Mouse (Mus musculus) embryonic facial prominence, embryonic 13.5 days (tissue): ENCODE data around the gene Mbd3. TPM values are rescaled to one million over a fixed set of nuclear protein-coding genes. Genes with fewer than 3 reads are reported as not detected.

Experiments used
- ATAC-seq: fragments of 200-750 bp; cut with Nextera tagmentation; 2 replicates; pipeline ENCODE4 v1.8.0; 2017; ENCODE audit warnings: low read depth; ENCODE audit not compliant: insufficient number of reproducible peaks, insufficient read depth, low FRiP score, low TSS enrichment
- H3K27ac ChIP-seq: fragments of 300-500 bp; sonication (generic); 2 replicates; pipeline ENCODE4 v1.5.1; 2015; ENCODE audit warnings: moderate library complexity, mild to moderate bottlenecking, inconsistent platforms
- H3K27me3 ChIP-seq: fragments of 300-500 bp; sonication (generic); 2 replicates; pipeline ENCODE4 v1.6.1; 2015; ENCODE audit warnings: mild to moderate bottlenecking, inconsistent platforms
- H3K36me3 ChIP-seq: fragments of 300-500 bp; sonication (generic); 2 replicates; pipeline ENCODE4 v1.6.1; 2015; ENCODE audit warnings: mild to moderate bottlenecking, inconsistent platforms
- H3K4me1 ChIP-seq: fragments of 300-500 bp; sonication (generic); 2 replicates; pipeline ENCODE4 v1.6.1; 2015; ENCODE audit warnings: inconsistent platforms
- H3K4me2 ChIP-seq: fragments of 300-500 bp; sonication (generic); 2 replicates; pipeline ENCODE4 v1.6.1; 2015; ENCODE audit warnings: moderate library complexity, mild to moderate bottlenecking, inconsistent platforms
- H3K4me3 ChIP-seq: fragments of 300-500 bp; sonication (generic); 2 replicates; pipeline ENCODE4 v1.5.1; 2015; ENCODE audit warnings: mild to moderate bottlenecking, inconsistent platforms
- H3K9ac ChIP-seq: fragments of 300-500 bp; sonication (generic); 2 replicates; pipeline ENCODE4 v1.6.1; 2015; ENCODE audit warnings: mild to moderate bottlenecking, inconsistent platforms
- H3K9me3 ChIP-seq: fragments of 300-500 bp; sonication (generic); 2 replicates; pipeline ENCODE4 v1.6.1; 2016; ENCODE audit warnings: inconsistent platforms
- WGBS: fragments of 180-500 bp; shearing (Covaris S2); methylation state at CpG from one replicate; pipeline ENCODE4 v1.1.7; 2015; ENCODE audit warnings: mixed read lengths; 5-methylcytosine and 5-hydroxymethylcytosine counted together
- polyA plus RNA-seq: library from polyadenylated mRNA; unstranded; fragments of >200 nt; fragmentation: Nextera tagmentation; extraction: Ambion mirVana; gene quantifications from 2 replicates; pipeline ENCODE4 v1.2.1, GENCODE M21; 2015

Gene Mbd3
- polyA plus RNA-seq, 1 experiment from 2014 or later, result 297 TPM

- no peak overlapping the region; the same call in 1 of the 2 replicates for H3K9ac ChIP-seq
- no peak overlapping the region for H3K4me3 ChIP-seq
- H3K27ac ChIP-seq, result no peak overlapping the region
- H3K4me2 ChIP-seq, result no peak overlapping the region
- no peak for ATAC-seq
- peaks cover 12% of the 10 kb centered on the region; the same call in 1 of the 2 replicates for H3K4me1 ChIP-seq
- no peaks in the 10 kb centered on the region for H3K27me3 ChIP-seq
- WGBS, result 86% methylated on average over 9 of the region's 9 CpGs
- H3K9me3 ChIP-seq, result no peaks in the 10 kb centered on the region
- peaks cover 99% of the 10 kb centered on the region for H3K36me3 ChIP-seq
Observed at GRCm38 (mm10) chr10:80421651-80422472, 22.5 kb upstream of the Mbd3 start.

GRCm38 (mm10) chr10:80421208-80421607, 21.9 kb upstream of the Mbd3 start:
- peaks cover 99% of the 10 kb centered on the region for H3K36me3 ChIP-seq
- 93% methylated on average over 8 of the region's 8 CpGs for WGBS
- H3K4me1 ChIP-seq, result peaks cover 12% of the 10 kb centered on the region; the same call in 1 of the 2 replicates
- H3K9ac ChIP-seq, result no peak overlapping the region
- no peak for ATAC-seq
- H3K9me3 ChIP-seq, result no peaks in the 10 kb centered on the region
- H3K27ac ChIP-seq, result no peak overlapping the region
- H3K4me2 ChIP-seq, result no peak overlapping the region
- no peak overlapping the region for H3K4me3 ChIP-seq
- no peaks in the 10 kb centered on the region for H3K27me3 ChIP-seq

- H3K4me2 ChIP-seq, result no peak overlapping the region
- H3K27ac ChIP-seq, result no peak overlapping the region
- WGBS, result 93% methylated on average over 10 of the region's 10 CpGs
- no peak overlapping the region for H3K4me3 ChIP-seq
- no peak for ATAC-seq
- H3K9ac ChIP-seq, result no peak overlapping the region
- no peaks in the 10 kb centered on the region for H3K9me3 ChIP-seq
- H3K27me3 ChIP-seq, result no peaks in the 10 kb centered on the region
- peaks cover 99% of the 10 kb centered on the region for H3K36me3 ChIP-seq
- H3K4me1 ChIP-seq, result peaks cover 12% of the 10 kb centered on the region; the same call in 1 of the 2 replicates
Observed at GRCm38 (mm10) chr10:80420729-80421128, 21.4 kb upstream of the Mbd3 start.

- H3K36me3 ChIP-seq, result peaks cover 99% of the 10 kb centered on the region
- no peak for ATAC-seq
- H3K4me3 ChIP-seq, result no peak overlapping the region
- no peaks in the 10 kb centered on the region for H3K9me3 ChIP-seq
- H3K9ac ChIP-seq, result no peak overlapping the region
- H3K27ac ChIP-seq, result no peak overlapping the region
- 84% methylated on average over 8 of the region's 8 CpGs for WGBS
- H3K27me3 ChIP-seq, result no peaks in the 10 kb centered on the region
- peaks cover 12% of the 10 kb centered on the region; the same call in 1 of the 2 replicates for H3K4me1 ChIP-seq
- no peak overlapping the region for H3K4me2 ChIP-seq
Observed at GRCm38 (mm10) chr10:80419419-80419818, 20.1 kb upstream of the Mbd3 start.

- ATAC-seq, result no peak
- Histone ChIP-seq H3K27me3 (no peaks in the 10 kb centered on the region), H3K27ac (no peak overlapping the region), H3K9ac (peak overlapping the region; percentile 11; the same call in 1 of the 2 replicates), H3K4me3 (no peak overlapping the region), H3K36me3 (peaks cover 99% of the 10 kb centered on the region), H3K4me1 (peaks cover 12% of the 10 kb centered on the region; the same call in 1 of the 2 replicates), H3K9me3 (no peaks in the 10 kb centered on the region), H3K4me2 (no peak overlapping the region)
- 72% methylated on average over 3 of the region's 3 CpGs for WGBS
Observed at GRCm38 (mm10) chr10:80418311-80418710, 19.0 kb upstream of the Mbd3 start.

GRCm38 (mm10) chr10:80417841-80418240, 18.5 kb upstream of the Mbd3 start:
- ATAC-seq, result no peak
- Histone ChIP-seq H3K27ac (no peak overlapping the region), H3K4me2 (no peak overlapping the region)

GRCm38 (mm10) chr10:80417371-80417770, 18.0 kb upstream of the Mbd3 start:
- 83% methylated on average over 10 of the region's 10 CpGs for WGBS

More at GRCm38 (mm10) chr10:80417841-80418240, 18.5 kb upstream of the Mbd3 start:
- no peaks in the 10 kb centered on the region for H3K27me3 ChIP-seq
- H3K9ac ChIP-seq, result no peak overlapping the region
- H3K36me3 ChIP-seq, result peaks cover 99% of the 10 kb centered on the region
- H3K4me1 ChIP-seq, result peaks cover 12% of the 10 kb centered on the region; the same call in 1 of the 2 replicates
- 96% methylated on average over 1 of the region's 1 CpGs for WGBS
- no peaks in the 10 kb centered on the region for H3K9me3 ChIP-seq
- H3K4me3 ChIP-seq, result no peak overlapping the region

GRCm38 (mm10) chr10:80415566-80415965, 16.2 kb upstream of the Mbd3 start:
- no peak overlapping the region for H3K4me3 ChIP-seq
- H3K4me2 ChIP-seq, result no peak overlapping the region
- no peak overlapping the region for H3K9ac ChIP-seq
- peaks cover 16% of the 10 kb centered on the region; the same call in 1 of the 2 replicates for H3K4me1 ChIP-seq
- ATAC-seq, result no peak
- no peaks in the 10 kb centered on the region for H3K27me3 ChIP-seq
- H3K27ac ChIP-seq, result no peak overlapping the region
- H3K9me3 ChIP-seq, result no peaks in the 10 kb centered on the region
- H3K36me3 ChIP-seq, result peaks cover 100% of the 10 kb centered on the region
- 93% methylated on average over 7 of the region's 7 CpGs for WGBS

More at GRCm38 (mm10) chr10:80417371-80417770, 18.0 kb upstream of the Mbd3 start:
- Histone ChIP-seq H3K36me3 (peaks cover 100% of the 10 kb centered on the region), H3K4me2 (no peak overlapping the region), H3K4me1 (peaks cover 12% of the 10 kb centered on the region; the same call in 1 of the 2 replicates), H3K9me3 (no peaks in the 10 kb centered on the region), H3K9ac (no peak overlapping the region), H3K27ac (no peak overlapping the region), H3K27me3 (no peaks in the 10 kb centered on the region), H3K4me3 (no peak overlapping the region)
- ATAC-seq, result no peak

GRCm38 (mm10) chr10:80412656-80413541, 13.5 kb upstream of the Mbd3 start:
- Histone ChIP-seq H3K4me3 (no peak overlapping the region), H3K9me3 (no peaks in the 10 kb centered on the region), H3K27me3 (no peaks in the 10 kb centered on the region), H3K27ac (no peak overlapping the region), H3K4me1 (peaks cover 8% of the 10 kb centered on the region), H3K4me2 (no peak overlapping the region), H3K36me3 (peaks cover 96% of the 10 kb centered on the region), H3K9ac (no peak overlapping the region)
- 86% methylated on average over 44 of the region's 44 CpGs for WGBS
- ATAC-seq, result no peak

- Histone ChIP-seq H3K4me3 (no peak overlapping the region), H3K4me2 (peak overlapping the region; percentile 94; the same call in 1 of the 2 replicates), H3K9me3 (no peaks in the 10 kb centered on the region), H3K27me3 (no peaks in the 10 kb centered on the region), H3K4me1 (peaks cover 33% of the 10 kb centered on the region), H3K27ac (no peak overlapping the region), H3K36me3 (peaks cover 66% of the 10 kb centered on the region), H3K9ac (peak overlapping the region; percentile 94; the same call in 1 of the 2 replicates)
- WGBS, result 43% methylated on average over 4 of the region's 4 CpGs
- no peak for ATAC-seq
Observed at GRCm38 (mm10) chr10:80407924-80408323, 8.6 kb upstream of the Mbd3 start.
